Mouse (Mus musculus) hindlimb bud, embryonic 11.5 days (tissue): ENCODE data around the gene Plekha3.

Experiments
- DNase-seq: peaks from one replicate; pipeline ENCODE4 v3.0.0-alpha.2; 2012; ENCODE audit warnings: low read depth, low spot score; ENCODE audit errors: extremely low spot score

Plekha3 gene

GRCm38 (mm10) chr2:76675949-76676348 is 868 bp downstream of the Plekha3 start:
- no peak for DNase-seq

GRCm38 (mm10) chr2:76676401-76677226 is 1.5 kb downstream of the Plekha3 start:
- DNase-seq = no peak

GRCm38 (mm10) chr2:76682301-76682700 is 7.2 kb downstream of the Plekha3 start:
- no peak for DNase-seq

- DNase-seq = no peak
Measured at GRCm38 (mm10) chr2:76686986-76687385, 11.9 kb downstream of the Plekha3 start.

GRCm38 (mm10) chr2:76687608-76688007 is 12.5 kb downstream of the Plekha3 start:
- DNase-seq = no peak

- no peak for DNase-seq
Measured at GRCm38 (mm10) chr2:76688162-76688561, 13.1 kb downstream of the Plekha3 start.

GRCm38 (mm10) chr2:76690436-76691204 is 15.5 kb downstream of the Plekha3 start:
- DNase-seq = no peak

- no peak for DNase-seq
Measured at GRCm38 (mm10) chr2:76693765-76694164, 18.7 kb downstream of the Plekha3 start.

GRCm38 (mm10) chr2:76695290-76695689 is 20.2 kb downstream of the Plekha3 start:
- no peak for DNase-seq

GRCm38 (mm10) chr2:76702188-76702587 is 27.1 kb downstream of the Plekha3 start:
- no peak for DNase-seq

- no peak for DNase-seq
Measured at GRCm38 (mm10) chr2:76702751-76703150, 27.7 kb downstream of the Plekha3 start.

- no peak for DNase-seq
Measured at GRCm38 (mm10) chr2:76705655-76706054, 30.6 kb downstream of the Plekha3 start.

- no peak for DNase-seq
Measured at GRCm38 (mm10) chr2:76708512-76708911, 33.4 kb downstream of the Plekha3 start.

- no peak for DNase-seq
Measured at GRCm38 (mm10) chr2:76714984-76715383, 39.9 kb downstream of the Plekha3 start.

GRCm38 (mm10) chr2:76719650-76720049 is 44.6 kb downstream of the Plekha3 start:
- DNase-seq = no peak
